8 mouse cellular contexts compared by ENCODE assay signal in the genomic region with DNA sequence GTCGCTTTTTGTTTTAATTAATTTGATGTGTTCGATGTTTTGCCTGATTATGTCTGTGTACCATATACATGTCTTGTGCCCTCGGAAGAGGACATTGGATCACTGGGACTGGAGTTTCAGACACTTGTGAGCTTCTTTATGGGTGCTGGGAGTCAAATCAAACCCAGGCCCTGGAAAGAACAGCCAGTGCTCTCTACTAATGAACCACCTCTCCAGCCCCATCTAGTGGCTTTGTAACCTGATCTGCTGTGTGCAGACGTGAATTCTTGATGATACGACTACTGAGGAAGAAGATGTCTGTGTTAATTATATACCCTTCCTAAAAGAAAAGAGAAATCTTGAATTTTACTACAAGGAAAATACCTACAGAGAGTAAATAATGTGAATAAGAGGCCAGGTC. TPM values are rescaled to one million over a fixed set of nuclear protein-coding genes. Genes with fewer than 3 reads are reported as not detected.
DNase-seq lines count a peak whose midpoint lies in the region; ATAC-seq and TF ChIP-seq lines count a peak whose summit lies in the region.

No protein-coding gene starts in this region.

- intact Hi-C loops in heart, adult 2 months (cut with DNase I), result loop anchor here (5.0 kb wide), 1 partner anchor 54 kb away; no protein-coding TSS in a partner anchor

- TF ChIP-seq EP300 in heart, adult 2 months (IDR thresholded peaks at IDR 0.05; ENCODE audit: insufficient read depth, low read depth, low read length), result no peak

- TF ChIP-seq CTCF in heart, adult 2 months (IDR thresholded peaks at IDR 0.05), result peak; percentile 70

- WGBS in heart, adult 2 months, result 76% methylated on average over 5 of the region's 5 CpGs
- 82% methylated on average over 5 of the region's 5 CpGs for WGBS in heart, embryonic 11.5 days (ENCODE audit: insufficient replicate concordance)
- WGBS in midbrain, embryonic 13.5 days, result 79% methylated on average over 5 of the region's 5 CpGs

- no peaks in the 10 kb centered on the region; the same call in 1 of the 2 replicates for H3K9me3 ChIP-seq in heart, embryonic 11.5 days (replicated peaks; ENCODE audit: control insufficient read depth, low read length)
- H3K9me3 ChIP-seq in midbrain, embryonic 13.5 days, result no peaks in the 10 kb centered on the region

- no peak for ATAC-seq in heart, embryonic 11.5 days (replicated peaks; ENCODE audit: insufficient number of reproducible peaks, low FRiP score, low TSS enrichment)
- peak; percentile 43 for ATAC-seq in inflammation-experienced regulatory T-cells, adult 6 months
- no peak for ATAC-seq in midbrain, embryonic 13.5 days

- H3K4me2 ChIP-seq in heart, embryonic 11.5 days, result no peak overlapping the region
- no peak overlapping the region for H3K4me2 ChIP-seq in midbrain, embryonic 13.5 days (replicated peaks)

- no peak for DNase-seq in heart, adult 2 months
- DNase-seq in thymus, postnatal 0 days (ENCODE audit: low spot score), result peak; percentile 42
- no peak for DNase-seq in thymus, postnatal 36 days
- no peak for DNase-seq in right cerebral cortex, postnatal 14 days
- no peak for DNase-seq in adrenal gland, postnatal 4 days (ENCODE audit: low spot score in 2 of 2)

- H3K36me3 ChIP-seq in heart, adult 2 months (ENCODE audit: control insufficient read depth, insufficient read depth, low read length), result peaks cover 7% of the 10 kb centered on the region
- H3K36me3 ChIP-seq in heart, embryonic 11.5 days (ENCODE audit: control insufficient read depth, insufficient read depth, low read length), result 0 out of 2 replicates have a peak, but pooled peaks cover 2% of the 10 kb centered on the region
- peaks cover 11% of the 10 kb centered on the region for H3K36me3 ChIP-seq in midbrain, embryonic 13.5 days

- TF ChIP-seq POLR2A in heart, adult 2 months (IDR thresholded peaks at IDR 0.05; ENCODE audit: insufficient read depth, low read depth, low read length), result no peak

- H3K9ac ChIP-seq in heart, adult 2 months (ENCODE audit: low read depth, low read length), result no peak overlapping the region
- H3K9ac ChIP-seq in heart, embryonic 11.5 days (ENCODE audit: low read depth, low read length), result no peak overlapping the region
- H3K9ac ChIP-seq in midbrain, embryonic 13.5 days (replicated peaks), result no peak overlapping the region

- no peak overlapping the region for H3K4me3 ChIP-seq in heart, adult 2 months
- H3K4me3 ChIP-seq in heart, embryonic 11.5 days (ENCODE audit: low read depth, low read length), result no peak overlapping the region
- H3K4me3 ChIP-seq in midbrain, embryonic 13.5 days (replicated peaks), result no peak overlapping the region

- no peaks in the 10 kb centered on the region for H3K27me3 ChIP-seq in heart, adult 2 months (ENCODE audit: control insufficient read depth, insufficient read depth, low read length)
- no peaks in the 10 kb centered on the region for H3K27me3 ChIP-seq in heart, embryonic 11.5 days (ENCODE audit: control insufficient read depth, insufficient read depth, low read length)
- no peaks in the 10 kb centered on the region for H3K27me3 ChIP-seq in midbrain, embryonic 13.5 days

- H3K27ac ChIP-seq in heart, adult 2 months, result no peak overlapping the region
- no peak overlapping the region for H3K27ac ChIP-seq in heart, embryonic 11.5 days (ENCODE audit: low read depth, low read length)
- no peak overlapping the region for H3K27ac ChIP-seq in midbrain, embryonic 13.5 days

- peaks cover 2% of the 10 kb centered on the region for H3K79me2 ChIP-seq in heart, adult 2 months (replicated peaks; ENCODE audit: control insufficient read depth, insufficient read depth, low read length)

- H3K4me1 ChIP-seq in heart, adult 2 months (ENCODE audit: control insufficient read depth, insufficient read depth, low read length), result peaks cover 5% of the 10 kb centered on the region
- H3K4me1 ChIP-seq in heart, embryonic 11.5 days (ENCODE audit: control insufficient read depth, insufficient read depth, low read length), result no peaks in the 10 kb centered on the region
- no peaks in the 10 kb centered on the region for H3K4me1 ChIP-seq in midbrain, embryonic 13.5 days (replicated peaks)

RNA-seq across cellular contexts. Expression of gene Nfatc3, which starts 18.0 kb away (rescaled TPM):
- total RNA-seq in heart, adult 2 months (2021), result 10 to 100 TPM; 18.9 to 19.2 TPM
- 12.2 and 21.8 TPM in 2 replicates for polyA plus RNA-seq in heart, adult 2 months (2012; rRNA removed)
- polyA plus RNA-seq in heart, embryonic 11.5 days (2014; fragmentation: Nextera tagmentation; extraction: Ambion mirVana), result 4.4 and 6.0 TPM in 2 replicates
- polyA plus RNA-seq in thymus, postnatal 0 days (2015; fragmentation: Nextera tagmentation; extraction: Ambion mirVana), result 19.7 and 26.6 TPM in 2 replicates
- 10 to 100 TPM; 35.1 to 41.7 (median 37.1) TPM for polyA plus RNA-seq in inflammation-experienced regulatory T-cells, adult 6 months (2017; shearing (Covaris generic))
- 3.9 and 4.4 TPM in 2 replicates for polyA plus RNA-seq in midbrain, embryonic 13.5 days (2015; fragmentation: Nextera tagmentation; extraction: Ambion mirVana)
- total RNA-seq in adrenal gland, postnatal 4 days (2021), result 10 to 100 TPM; 52.0 to 52.7 TPM
